Mouse (Mus musculus) embryonic facial prominence, embryonic 15.5 days (tissue): ENCODE results near the gene Rnf150. TPM values are rescaled to one million over a fixed set of nuclear protein-coding genes. Genes with fewer than 3 reads are reported as not detected.

Experiments used
- ATAC-seq: fragments of 200-750 bp; cut with Nextera tagmentation; 2 replicates; pipeline ENCODE4 v1.8.0; 2017; ENCODE audit warnings: low read depth, moderate TSS enrichment; ENCODE audit not compliant: insufficient number of reproducible peaks, low FRiP score, low TSS enrichment
- H3K27ac ChIP-seq: fragments of 300-500 bp; sonication (generic); replicated peaks from 2 replicates; pipeline ENCODE4 v1.5.1; 2015; ENCODE audit warnings: mild to moderate bottlenecking, inconsistent platforms
- H3K27me3 ChIP-seq: fragments of 300-500 bp; sonication (generic); 2 replicates; pipeline ENCODE4 v1.6.1; 2015; ENCODE audit warnings: inconsistent platforms
- H3K36me3 ChIP-seq: fragments of 300-500 bp; sonication (generic); 2 replicates; pipeline ENCODE4 v1.6.1; 2015; ENCODE audit warnings: mild to moderate bottlenecking, inconsistent platforms
- H3K4me1 ChIP-seq: fragments of 300-500 bp; sonication (generic); 2 replicates; pipeline ENCODE4 v1.6.1; 2015; ENCODE audit warnings: inconsistent platforms
- H3K4me2 ChIP-seq: fragments of 300-500 bp; sonication (generic); replicated peaks from 2 replicates; pipeline ENCODE4 v1.6.1; 2015; ENCODE audit warnings: mild to moderate bottlenecking, inconsistent platforms
- H3K4me3 ChIP-seq: fragments of 300-500 bp; sonication (generic); replicated peaks from 2 replicates; pipeline ENCODE4 v1.5.1; 2015; ENCODE audit warnings: mild to moderate bottlenecking, inconsistent platforms
- H3K9ac ChIP-seq: fragments of 300-500 bp; sonication (generic); 2 replicates; pipeline ENCODE4 v1.6.1; 2015; ENCODE audit warnings: inconsistent platforms
- H3K9me3 ChIP-seq: fragments of 300-500 bp; sonication (generic); replicated peaks from 2 replicates; pipeline ENCODE4 v1.6.1; 2016; ENCODE audit warnings: inconsistent platforms
- WGBS: fragments of 180-500 bp; shearing (Covaris S2); methylation state at CpG from one replicate; pipeline ENCODE4 v1.1.7; 2015; 5-methylcytosine and 5-hydroxymethylcytosine counted together
- polyA plus RNA-seq: library from polyadenylated mRNA; unstranded; fragments of >200 nt; fragmentation: Nextera tagmentation; extraction: Ambion mirVana; gene quantifications from 2 replicates; pipeline ENCODE4 v1.2.1, GENCODE M21; 2015

The Rnf150 gene
- polyA plus RNA-seq, 1 experiment from 2014 or later, result 1.4 TPM

DNA sequence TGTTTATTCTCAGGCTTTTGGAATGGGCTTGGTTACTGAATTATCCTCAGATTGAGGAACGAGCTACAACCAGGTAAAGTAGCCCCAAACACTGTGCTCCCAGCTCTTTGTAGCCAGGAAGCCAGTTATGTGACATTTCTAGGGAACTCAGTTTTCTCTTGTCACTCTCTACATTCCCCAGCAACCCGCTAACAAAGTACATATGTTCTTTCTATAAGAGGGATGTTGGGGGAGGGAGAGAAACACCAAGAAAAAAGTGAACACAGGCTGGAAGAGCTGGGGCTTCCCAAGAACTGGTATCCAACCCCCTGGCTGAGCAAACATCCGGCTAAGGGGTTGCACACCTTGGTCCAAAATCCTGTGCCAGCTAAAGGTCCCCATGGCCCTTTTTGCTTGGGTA lies 82.7 kb downstream of the Rnf150 start:
- Histone ChIP-seq H3K27ac (0 out of 2 replicates have a peak overlapping the region, but pooled peaks have one; percentile 13), H3K27me3 (no peaks in the 10 kb centered on the region), H3K4me2 (0 out of 2 replicates have a peak overlapping the region, but pooled peaks have one; percentile 12), H3K36me3 (no peaks in the 10 kb centered on the region), H3K4me1 (peaks cover 38% of the 10 kb centered on the region), H3K9ac (no peak overlapping the region), H3K9me3 (no peaks in the 10 kb centered on the region), H3K4me3 (no peak overlapping the region)
- 31% methylated on average over 3 of the region's 3 CpGs for WGBS
- ATAC-seq, result no peak

- H3K4me3 ChIP-seq, result no peak overlapping the region
- no peak overlapping the region for H3K9ac ChIP-seq
- H3K36me3 ChIP-seq, result no peaks in the 10 kb centered on the region
- WGBS, result 43% methylated on average over 1 of the region's 1 CpGs
- no peak overlapping the region for H3K4me2 ChIP-seq
- H3K27ac ChIP-seq, result peak overlapping the region; percentile 13; the same call in 1 of the 2 replicates
- no peak for ATAC-seq
- H3K27me3 ChIP-seq, result no peaks in the 10 kb centered on the region
- H3K9me3 ChIP-seq, result no peaks in the 10 kb centered on the region
- H3K4me1 ChIP-seq, result peaks cover 38% of the 10 kb centered on the region
Measured at GRCm38 (mm10) chr8:82946658-82947057, 83.5 kb downstream of the Rnf150 start.

GRCm38 (mm10) chr8:82955162-82955754 lies 92.1 kb downstream of the Rnf150 start:
- no peak overlapping the region for H3K27ac ChIP-seq
- no peaks in the 10 kb centered on the region for H3K9me3 ChIP-seq
- no peak overlapping the region for H3K4me2 ChIP-seq
- H3K36me3 ChIP-seq, result no peaks in the 10 kb centered on the region
- WGBS, result 47% methylated on average over 7 of the region's 7 CpGs
- no peak overlapping the region for H3K9ac ChIP-seq
- H3K27me3 ChIP-seq, result no peaks in the 10 kb centered on the region
- ATAC-seq, result no peak
- no peak overlapping the region for H3K4me3 ChIP-seq
- no peaks in the 10 kb centered on the region for H3K4me1 ChIP-seq

- no peak overlapping the region for H3K27ac ChIP-seq
- no peak for ATAC-seq
- no peaks in the 10 kb centered on the region for H3K4me1 ChIP-seq
- H3K4me2 ChIP-seq, result no peak overlapping the region
- no peaks in the 10 kb centered on the region for H3K27me3 ChIP-seq
- H3K36me3 ChIP-seq, result no peaks in the 10 kb centered on the region
- no peak overlapping the region for H3K9ac ChIP-seq
- 67% methylated on average over 3 of the region's 3 CpGs for WGBS
- no peak overlapping the region for H3K4me3 ChIP-seq
- no peaks in the 10 kb centered on the region for H3K9me3 ChIP-seq
Measured at GRCm38 (mm10) chr8:82959491-82959890, 96.3 kb downstream of the Rnf150 start.

DNA sequence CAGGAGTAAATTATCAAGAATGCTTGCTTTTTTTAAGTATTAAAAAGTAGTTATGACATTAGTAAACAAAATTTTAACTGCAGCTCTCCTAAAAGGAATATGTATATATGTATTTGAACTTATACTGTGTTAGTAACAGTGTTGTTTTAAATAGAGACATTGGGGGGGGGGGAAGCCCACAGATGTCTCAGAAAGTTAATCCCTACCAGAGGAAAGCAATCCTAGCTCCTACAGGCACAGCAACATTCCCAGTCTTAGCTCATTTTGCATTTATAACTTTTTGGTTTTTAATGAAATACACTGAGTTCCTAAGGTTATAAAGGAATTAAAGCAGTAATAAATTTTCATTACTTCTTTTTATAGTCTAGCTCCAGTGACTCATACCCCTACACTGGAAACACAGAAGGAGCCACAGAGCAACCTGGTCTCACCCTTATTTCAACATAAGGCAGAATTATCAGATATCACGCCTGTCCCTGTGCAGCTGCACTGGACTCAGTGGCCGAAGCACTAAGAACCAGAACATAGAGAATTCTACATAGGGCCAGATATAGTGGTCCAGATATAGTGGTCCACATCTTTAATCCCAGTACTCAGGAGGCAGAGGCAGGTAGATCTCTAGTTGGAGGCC lies 96.9 kb downstream of the Rnf150 start:
- H3K36me3 ChIP-seq, result no peaks in the 10 kb centered on the region
- no peaks in the 10 kb centered on the region for H3K27me3 ChIP-seq
- 94% methylated on average over 2 of the region's 2 CpGs for WGBS
- no peak overlapping the region for H3K9ac ChIP-seq
- H3K4me1 ChIP-seq, result no peaks in the 10 kb centered on the region
- ATAC-seq, result no peak
- no peak overlapping the region for H3K4me3 ChIP-seq
- H3K27ac ChIP-seq, result no peak overlapping the region
- no peak overlapping the region for H3K4me2 ChIP-seq
- H3K9me3 ChIP-seq, result no peaks in the 10 kb centered on the region

DNA sequence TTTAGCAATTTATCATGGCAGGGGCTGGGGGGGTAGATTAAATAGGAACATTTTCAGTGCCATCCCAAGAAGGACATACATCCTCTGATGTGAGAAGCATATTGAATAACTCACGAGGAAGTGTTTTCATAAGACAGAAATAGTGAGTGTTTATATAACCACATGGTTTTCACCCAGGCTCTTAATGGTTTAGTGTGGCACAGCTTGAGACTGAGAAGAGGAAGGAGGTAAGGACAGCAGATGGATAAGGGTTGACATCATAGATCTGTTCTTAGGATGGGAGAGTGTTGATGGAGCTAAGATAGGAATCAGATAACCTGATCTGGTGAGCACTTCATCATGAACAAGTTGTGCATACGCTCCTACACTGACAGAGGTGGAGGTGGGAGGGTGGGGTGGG lies 101.4 kb downstream of the Rnf150 start:
- ATAC-seq, result no peak
- Histone ChIP-seq H3K4me1 (peaks cover 19% of the 10 kb centered on the region), H3K9ac (no peak overlapping the region), H3K27me3 (no peaks in the 10 kb centered on the region), H3K36me3 (no peaks in the 10 kb centered on the region), H3K4me3 (no peak overlapping the region), H3K4me2 (no peak overlapping the region), H3K9me3 (no peaks in the 10 kb centered on the region), H3K27ac (no peak overlapping the region)
- 74% methylated on average over 2 of the region's 2 CpGs for WGBS

DNA sequence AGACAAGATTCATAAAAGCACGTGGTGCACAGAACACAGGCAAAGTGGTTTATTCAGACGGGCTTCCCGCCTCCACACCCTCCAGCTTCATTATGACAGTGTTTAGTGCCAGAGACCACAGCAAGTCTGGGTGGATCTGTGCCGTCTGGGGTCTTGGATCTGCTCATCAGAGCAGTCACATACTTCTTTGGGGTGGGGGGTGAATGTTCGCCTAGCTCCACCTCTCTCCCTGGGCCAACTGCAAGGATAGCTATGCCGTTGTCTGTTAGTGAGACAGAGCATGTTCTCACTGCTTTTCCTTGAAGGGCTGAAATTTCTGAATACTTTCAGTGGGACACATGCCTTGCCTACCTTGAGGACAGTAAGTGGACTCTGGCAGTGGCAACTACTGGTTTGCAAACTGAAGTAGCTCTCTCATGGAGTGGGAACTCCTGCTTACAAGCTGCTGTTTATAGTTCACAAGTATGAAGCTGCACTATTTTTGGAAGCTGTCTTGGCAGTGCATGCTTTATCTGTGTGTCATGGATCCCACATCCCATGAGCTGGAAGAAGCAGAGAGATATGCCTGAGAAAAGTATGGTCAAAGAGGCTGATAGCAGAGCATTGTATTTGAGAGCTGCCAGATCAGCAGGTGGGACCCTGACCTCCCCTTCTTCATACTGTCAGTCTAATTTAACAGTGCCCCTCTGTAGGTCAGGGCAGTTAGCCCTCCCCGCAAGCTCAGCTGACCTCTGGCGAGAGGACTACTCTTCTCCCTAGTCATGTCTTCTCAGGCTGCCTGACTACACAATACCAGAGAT lies 104.9 kb downstream of the Rnf150 start:
- no peak overlapping the region for H3K9ac ChIP-seq
- no peak overlapping the region for H3K4me3 ChIP-seq

DNA sequence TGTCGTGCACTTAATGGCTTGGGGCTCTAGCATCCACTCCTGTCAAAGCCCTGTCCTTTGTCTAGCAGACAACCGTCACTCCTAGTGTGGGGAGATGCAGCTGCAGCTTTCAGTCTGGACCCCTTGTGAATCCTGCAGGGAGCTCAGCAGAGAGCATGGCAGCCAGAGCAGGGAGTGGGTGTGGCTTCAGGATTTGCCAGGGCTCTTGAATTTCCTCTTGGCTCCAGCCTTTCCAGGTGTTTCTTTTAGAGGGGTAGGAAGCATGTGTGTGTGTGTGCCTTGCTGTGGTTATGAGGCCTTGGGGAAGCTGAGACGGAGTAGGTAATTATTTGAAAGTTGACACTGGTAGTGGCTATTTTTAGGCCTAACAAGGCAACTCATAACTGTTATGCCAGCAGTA lies 106.8 kb downstream of the Rnf150 start:
- H3K36me3 ChIP-seq, result no peaks in the 10 kb centered on the region
- no peak overlapping the region for H3K27ac ChIP-seq
- 12% methylated on average over 3 of the region's 3 CpGs for WGBS
- H3K4me1 ChIP-seq, result peaks cover 39% of the 10 kb centered on the region
- no peak overlapping the region for H3K4me2 ChIP-seq
- no peaks in the 10 kb centered on the region for H3K27me3 ChIP-seq
- no peak overlapping the region for H3K4me3 ChIP-seq
- no peaks in the 10 kb centered on the region for H3K9me3 ChIP-seq
- peak; percentile 45; the same call in 1 of the 2 replicates for ATAC-seq
- no peak overlapping the region for H3K9ac ChIP-seq

More for the DNA sequence above, 104.9 kb downstream of the Rnf150 start:
- H3K4me2 ChIP-seq, result no peak overlapping the region
- 54% methylated on average over 8 of the region's 8 CpGs for WGBS
- H3K27me3 ChIP-seq, result no peaks in the 10 kb centered on the region
- H3K27ac ChIP-seq, result peak overlapping the region; percentile 22; the same call in 1 of the 2 replicates
- no peaks in the 10 kb centered on the region for H3K36me3 ChIP-seq
- ATAC-seq, result peak; percentile 56; the same call in 1 of the 2 replicates
- no peaks in the 10 kb centered on the region for H3K9me3 ChIP-seq
- peaks cover 32% of the 10 kb centered on the region for H3K4me1 ChIP-seq

DNA sequence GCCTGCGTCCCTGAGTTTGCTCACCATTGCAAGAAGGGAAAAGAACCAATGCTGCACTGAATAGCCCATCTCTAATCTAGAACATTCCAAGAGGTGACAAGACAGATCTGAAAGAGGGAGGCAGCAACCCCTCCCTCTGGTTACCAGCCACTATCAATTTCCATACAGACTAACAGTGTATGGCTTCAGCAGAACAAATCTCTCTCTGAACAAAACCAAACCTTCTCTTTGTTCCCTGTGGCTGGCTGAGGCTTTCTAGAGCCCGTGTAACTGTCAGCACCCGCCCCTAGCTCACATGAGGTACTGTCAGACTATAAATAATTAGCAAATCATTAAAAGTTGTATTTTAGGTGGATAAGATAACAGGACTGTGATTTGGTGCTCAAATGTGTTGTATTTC lies 109.7 kb downstream of the Rnf150 start:
- peaks cover 34% of the 10 kb centered on the region for H3K4me1 ChIP-seq

DNA sequence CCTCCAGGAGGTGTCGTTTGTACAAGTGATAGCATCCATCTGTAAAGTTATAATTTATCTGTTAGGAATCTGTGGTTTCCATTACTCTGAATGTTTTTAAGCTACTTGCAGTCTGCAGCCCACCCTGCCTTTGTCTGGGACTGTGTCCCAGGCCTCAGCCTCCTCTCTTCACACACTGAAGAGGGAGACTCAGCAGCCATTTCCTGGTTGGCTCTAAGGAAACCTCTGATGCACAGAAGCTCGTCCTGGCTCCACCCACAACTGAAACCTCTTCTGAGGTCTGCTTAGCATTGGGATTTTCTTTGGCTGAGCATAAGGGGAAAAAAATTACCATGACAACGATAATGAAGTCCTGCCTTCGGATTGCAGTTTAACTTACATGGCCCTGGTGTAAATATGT lies 110.2 kb downstream of the Rnf150 start:
- Histone ChIP-seq H3K27me3 (no peaks in the 10 kb centered on the region), H3K4me1 (peaks cover 29% of the 10 kb centered on the region), H3K27ac (peak overlapping the region; percentile 17; the same call in 1 of the 2 replicates), H3K4me2 (no peak overlapping the region), H3K36me3 (no peaks in the 10 kb centered on the region), H3K9ac (no peak overlapping the region), H3K9me3 (no peaks in the 10 kb centered on the region), H3K4me3 (no peak overlapping the region)
- peak; percentile 87 for ATAC-seq
- WGBS, result 23% methylated on average over 4 of the region's 4 CpGs

More for the DNA sequence above, 109.7 kb downstream of the Rnf150 start:
- H3K36me3 ChIP-seq, result no peaks in the 10 kb centered on the region
- 58% methylated on average over 3 of the region's 3 CpGs for WGBS
- H3K27me3 ChIP-seq, result no peaks in the 10 kb centered on the region
- H3K4me3 ChIP-seq, result no peak overlapping the region
- no peak overlapping the region for H3K4me2 ChIP-seq
- no peak overlapping the region for H3K9ac ChIP-seq
- ATAC-seq, result no peak
- H3K9me3 ChIP-seq, result no peaks in the 10 kb centered on the region
- H3K27ac ChIP-seq, result peak overlapping the region; percentile 17; the same call in 1 of the 2 replicates

GRCm38 (mm10) chr8:82981244-82981855 lies 118.2 kb downstream of the Rnf150 start:
- 65% methylated on average over 4 of the region's 4 CpGs for WGBS
- no peak overlapping the region for H3K27ac ChIP-seq
- H3K4me1 ChIP-seq, result peaks cover 14% of the 10 kb centered on the region; the same call in 1 of the 2 replicates
- no peak overlapping the region for H3K9ac ChIP-seq
- ATAC-seq, result no peak
- H3K9me3 ChIP-seq, result no peaks in the 10 kb centered on the region
- H3K36me3 ChIP-seq, result no peaks in the 10 kb centered on the region
- H3K27me3 ChIP-seq, result no peaks in the 10 kb centered on the region
- no peak overlapping the region for H3K4me2 ChIP-seq
- no peak overlapping the region for H3K4me3 ChIP-seq
